Mouse (Mus musculus) gastrocnemius, postnatal 14 days (tissue): ENCODE results near the gene Adipor2. TPM values are rescaled to one million over a fixed set of nuclear protein-coding genes. Genes with fewer than 3 reads are reported as not detected.

ENCODE experiments used
- DNase-seq: peaks from one replicate; pipeline ENCODE4 v3.0.0; 2021; ENCODE audit warnings: mixed read lengths
- intact Hi-C: fragments of 180-260 bp; cut with DNase I; formaldehyde crosslinking; loops from one replicate; pipeline ENCODE4 v1.15.1; 2025; ENCODE audit warnings: low total_unique reads
- total RNA-seq, 2 experiments: library from RNA; stranded (reverse); gene quantifications; 2 replicates each; pipeline ENCODE4 v1.2.3; 2021

The Adipor2 gene
- total RNA-seq, 2 experiments from 2014 or later, result 53.0 to 60.4 TPM

- intact Hi-C loops, result no loop called here
- DNase-seq, result no peak
Measured at GRCm38 (mm10) chr6:119429311-119429710, 11.8 kb upstream of the Adipor2 start.

GRCm38 (mm10) chr6:119428611-119429010 is 11.1 kb upstream of the Adipor2 start:
- intact Hi-C loops, result no loop called here
- no peak for DNase-seq

GRCm38 (mm10) chr6:119421001-119421400 is 3.5 kb upstream of the Adipor2 start:
- intact Hi-C loops, result no loop called here
- no peak for DNase-seq

GRCm38 (mm10) chr6:119420357-119420756 is 2.9 kb upstream of the Adipor2 start:
- intact Hi-C loops, result no loop called here
- DNase-seq, result no peak

- DNase-seq, result no peak
- intact Hi-C loops, result no loop called here
Measured at GRCm38 (mm10) chr6:119419412-119419811, 1.9 kb upstream of the Adipor2 start.

GRCm38 (mm10) chr6:119418392-119419251 is 1.1 kb upstream of the Adipor2 start:
- intact Hi-C loops, result no loop called here
- peak; percentile 10 for DNase-seq

- intact Hi-C loops, result no loop called here
- no peak for DNase-seq
Measured at GRCm38 (mm10) chr6:119417821-119418220, 317 bp upstream of the Adipor2 start.

- intact Hi-C loops, result no loop called here
- DNase-seq, result no peak
Measured at GRCm38 (mm10) chr6:119416643-119417042, 861 bp downstream of the Adipor2 start.

- intact Hi-C loops, result no loop called here
- no peak for DNase-seq
Measured at GRCm38 (mm10) chr6:119414262-119415043, 3.1 kb downstream of the Adipor2 start.

- DNase-seq, result no peak
- intact Hi-C loops, result no loop called here
Measured at GRCm38 (mm10) chr6:119412588-119412987, 4.9 kb downstream of the Adipor2 start.

- intact Hi-C loops, result no loop called here
- no peak for DNase-seq
Measured at GRCm38 (mm10) chr6:119411511-119411910, 6.0 kb downstream of the Adipor2 start.

GRCm38 (mm10) chr6:119409766-119410165 is 7.7 kb downstream of the Adipor2 start:
- DNase-seq, result no peak
- intact Hi-C loops, result no loop called here

GRCm38 (mm10) chr6:119408582-119408981 is 8.9 kb downstream of the Adipor2 start:
- DNase-seq, result no peak
- intact Hi-C loops, result no loop called here

- no peak for DNase-seq
- intact Hi-C loops, result no loop called here
Measured at GRCm38 (mm10) chr6:119407818-119408217, 9.7 kb downstream of the Adipor2 start.

GRCm38 (mm10) chr6:119406528-119406927 is 11.0 kb downstream of the Adipor2 start:
- intact Hi-C loops, result no loop called here
- no peak for DNase-seq

- intact Hi-C loops, result no loop called here
- DNase-seq, result no peak
Measured at GRCm38 (mm10) chr6:119405310-119405709, 12.2 kb downstream of the Adipor2 start.

GRCm38 (mm10) chr6:119404854-119405253 is 12.7 kb downstream of the Adipor2 start:
- DNase-seq, result no peak
- intact Hi-C loops, result no loop called here

GRCm38 (mm10) chr6:119402976-119403375 is 14.5 kb downstream of the Adipor2 start:
- intact Hi-C loops, result no loop called here

GRCm38 (mm10) chr6:119401545-119402304 is 15.8 kb downstream of the Adipor2 start:
- intact Hi-C loops, result no loop called here
- DNase-seq, result no peak

More at GRCm38 (mm10) chr6:119402976-119403375, 14.5 kb downstream of the Adipor2 start:
- DNase-seq, result no peak

GRCm38 (mm10) chr6:119400649-119401048 is 16.9 kb downstream of the Adipor2 start:
- DNase-seq, result no peak
- intact Hi-C loops, result no loop called here
